Comparison of ENCODE assay signal across 13 mouse cellular contexts in genomic region chr9:23433238-23433637, GRCm38 (mm10).
"Had no signal": no experiment of that assay in that cellular context is flagged by ENCODE, and none has a peak within 500 bp of the region (broad histone marks: within the 10 kb centered on the region; RNA-seq: fewer than 3 reads in every experiment).

No protein-coding gene starts in this region.

- DNase-seq: lung, adult 18-20 months; lung, embryonic 14.5 days; lung, postnatal 10 days; lung, postnatal 4 days; midbrain, embryonic 14.5 days; retina, postnatal 1 day; right cerebral cortex, adult 18-20 months; right cerebral cortex, postnatal 4 days; spleen, adult 18-20 months; thymus, adult 18-20 months; thymus, postnatal 14 days; thymus, postnatal 36 days had no signal

- ATAC-seq: midbrain, embryonic 16.5 days had no signal
